Comparison of ENCODE assay signal across 9 mouse cellular contexts in the genomic region with DNA sequence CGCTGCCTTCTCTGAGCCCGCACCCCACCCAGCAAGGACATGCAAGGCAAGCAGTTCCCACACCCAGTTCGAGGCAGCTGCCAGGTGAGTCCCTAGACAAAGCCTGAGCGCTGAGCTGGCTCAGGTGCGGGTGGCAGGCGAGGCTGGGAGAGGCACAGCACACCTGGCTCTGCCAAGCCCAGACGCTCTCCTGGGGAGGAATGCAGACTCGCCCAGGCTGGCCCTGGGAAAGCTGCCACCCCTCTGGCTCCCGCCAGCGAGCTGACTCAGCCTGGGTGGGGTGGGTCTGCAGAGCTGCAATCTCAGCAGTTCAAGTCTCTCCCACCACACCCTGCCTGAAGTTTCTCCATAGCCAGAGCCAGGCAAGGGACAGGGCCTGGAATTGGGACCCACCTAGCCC. TPM values are rescaled to one million over a fixed set of nuclear protein-coding genes. Genes with fewer than 3 reads are reported as not detected.
DNase-seq lines count a peak whose midpoint lies in the region; ATAC-seq lines count a peak whose summit lies in the region.
"Had no signal": no experiment of that assay in that cellular context is flagged by ENCODE, and none has a peak within 500 bp of the region (broad histone marks: within the 10 kb centered on the region; RNA-seq: fewer than 3 reads in every experiment).

No protein-coding gene starts in this region.

- ATAC-seq in kidney, embryonic 16.5 days (ENCODE audit: low FRiP score, low TSS enrichment), result peak; percentile 58
- ATAC-seq in kidney, embryonic 14.5 days (ENCODE audit: low FRiP score, low TSS enrichment), result no peak
- peak; percentile 48; the same call in 1 of the 2 replicates for ATAC-seq in embryonic facial prominence, embryonic 12.5 days (ENCODE audit: insufficient number of reproducible peaks, insufficient read depth, low FRiP score, low TSS enrichment)
- peak; percentile 93 for ATAC-seq in intestine, embryonic 15.5 days
- ATAC-seq in inflammation-experienced regulatory T-cells, adult 6 months, result no peak
- ATAC-seq in forebrain, embryonic 11.5 days (replicated peaks; ENCODE audit: low FRiP score), result no peak

- no peaks in the 10 kb centered on the region for H3K36me3 ChIP-seq in kidney, embryonic 16.5 days (ENCODE audit: insufficient read depth, low read length)
- H3K36me3 ChIP-seq in kidney, embryonic 14.5 days (ENCODE audit: control insufficient read depth, insufficient read depth, low read length), result no peaks in the 10 kb centered on the region
- H3K36me3 ChIP-seq in embryonic facial prominence, embryonic 12.5 days, result no peaks in the 10 kb centered on the region
- H3K36me3 ChIP-seq in intestine, embryonic 15.5 days, result no peaks in the 10 kb centered on the region
- H3K36me3 ChIP-seq in forebrain, embryonic 11.5 days (ENCODE audit: control insufficient read depth, insufficient read depth, low read length), result no peaks in the 10 kb centered on the region

- H3K27ac ChIP-seq in kidney, embryonic 16.5 days (ENCODE audit: low read length), result no peak overlapping the region; the same call in 1 of the 2 replicates
- no peak overlapping the region for H3K27ac ChIP-seq in kidney, embryonic 14.5 days (ENCODE audit: low read depth, low read length)
- H3K27ac ChIP-seq in embryonic facial prominence, embryonic 12.5 days, result peak overlapping the region; percentile 72
- H3K27ac ChIP-seq in intestine, embryonic 15.5 days, result peak overlapping the region; percentile 89
- H3K27ac ChIP-seq in forebrain, embryonic 11.5 days (ENCODE audit: low read depth, low read length), result no peak overlapping the region

- H3K27me3 ChIP-seq in kidney, embryonic 16.5 days (ENCODE audit: insufficient read depth, low read length), result no peaks in the 10 kb centered on the region
- no peaks in the 10 kb centered on the region for H3K27me3 ChIP-seq in kidney, embryonic 14.5 days (ENCODE audit: control insufficient read depth, insufficient read depth, low read length)
- H3K27me3 ChIP-seq in embryonic facial prominence, embryonic 12.5 days, result 0 out of 2 replicates have a peak, but pooled peaks cover 3% of the 10 kb centered on the region
- H3K27me3 ChIP-seq in intestine, embryonic 15.5 days (replicated peaks), result no peaks in the 10 kb centered on the region
- no peaks in the 10 kb centered on the region for H3K27me3 ChIP-seq in forebrain, embryonic 11.5 days (ENCODE audit: control insufficient read depth, insufficient read depth, low read length)

- H3K9me3 ChIP-seq in kidney, embryonic 16.5 days (ENCODE audit: low read length), result no peaks in the 10 kb centered on the region
- no peaks in the 10 kb centered on the region for H3K9me3 ChIP-seq in kidney, embryonic 14.5 days (ENCODE audit: control insufficient read depth, low read length)
- no peaks in the 10 kb centered on the region for H3K9me3 ChIP-seq in embryonic facial prominence, embryonic 12.5 days
- no peaks in the 10 kb centered on the region for H3K9me3 ChIP-seq in intestine, embryonic 15.5 days
- H3K9me3 ChIP-seq in forebrain, embryonic 11.5 days (ENCODE audit: control insufficient read depth, low read length), result no peaks in the 10 kb centered on the region

- peaks cover 4% of the 10 kb centered on the region; the same call in 1 of the 2 replicates for H3K4me1 ChIP-seq in kidney, embryonic 16.5 days (ENCODE audit: insufficient read depth, low read length)
- H3K4me1 ChIP-seq in kidney, embryonic 14.5 days (ENCODE audit: control insufficient read depth, insufficient read depth, low read length), result no peaks in the 10 kb centered on the region
- peaks cover 6% of the 10 kb centered on the region; the same call in 1 of the 2 replicates for H3K4me1 ChIP-seq in embryonic facial prominence, embryonic 12.5 days
- H3K4me1 ChIP-seq in intestine, embryonic 15.5 days (replicated peaks), result peaks cover 40% of the 10 kb centered on the region
- H3K4me1 ChIP-seq in forebrain, embryonic 11.5 days (replicated peaks; ENCODE audit: control insufficient read depth, insufficient read depth, low read length), result peaks cover 5% of the 10 kb centered on the region; the same call in 1 of the 2 replicates

- WGBS in kidney, embryonic 16.5 days, result 45% methylated on average over 10 of the region's 10 CpGs
- 50% methylated on average over 10 of the region's 10 CpGs for WGBS in kidney, embryonic 14.5 days
- WGBS in embryonic facial prominence, embryonic 12.5 days, result 43% methylated on average over 10 of the region's 10 CpGs
- 34% methylated on average over 10 of the region's 10 CpGs for WGBS in intestine, embryonic 15.5 days
- 31% methylated on average over 10 of the region's 10 CpGs for WGBS in forebrain, embryonic 11.5 days

- H3K4me3 ChIP-seq in kidney, embryonic 16.5 days (ENCODE audit: low read length), result no peak overlapping the region
- H3K4me3 ChIP-seq in kidney, embryonic 14.5 days (ENCODE audit: low read length), result no peak overlapping the region
- H3K4me3 ChIP-seq in embryonic facial prominence, embryonic 12.5 days, result no peak overlapping the region
- no peak overlapping the region for H3K4me3 ChIP-seq in intestine, embryonic 15.5 days (replicated peaks)
- H3K4me3 ChIP-seq in forebrain, embryonic 11.5 days (ENCODE audit: low read depth, low read length), result no peak overlapping the region

- no peak overlapping the region for H3K9ac ChIP-seq in kidney, embryonic 16.5 days (replicated peaks; ENCODE audit: low read length)
- H3K9ac ChIP-seq in kidney, embryonic 14.5 days (ENCODE audit: low read depth, low read length), result no peak overlapping the region
- no peak overlapping the region for H3K9ac ChIP-seq in embryonic facial prominence, embryonic 12.5 days
- 0 out of 2 replicates have a peak overlapping the region, but pooled peaks have one; percentile 20 for H3K9ac ChIP-seq in intestine, embryonic 15.5 days
- H3K9ac ChIP-seq in forebrain, embryonic 11.5 days (ENCODE audit: low read length), result no peak overlapping the region

- peak; percentile 61 for DNase-seq in skeletal muscle tissue, adult 2 months (ENCODE audit: low read depth, low spot score)
- DNase-seq in spleen, postnatal 36 days (ENCODE audit: low spot score in 2 of 2), result no peak
- no peak for DNase-seq in forebrain, embryonic 11.5 days (ENCODE audit: low spot score)

- no peak overlapping the region for H3K4me2 ChIP-seq in kidney, embryonic 16.5 days (replicated peaks; ENCODE audit: low read depth, low read length)
- H3K4me2 ChIP-seq in kidney, embryonic 14.5 days (replicated peaks; ENCODE audit: low read depth, low read length), result no peak overlapping the region
- no peak overlapping the region for H3K4me2 ChIP-seq in embryonic facial prominence, embryonic 12.5 days (replicated peaks)
- H3K4me2 ChIP-seq in intestine, embryonic 15.5 days (replicated peaks), result no peak overlapping the region
- no peak overlapping the region for H3K4me2 ChIP-seq in forebrain, embryonic 11.5 days (ENCODE audit: low read depth, low read length, severe bottlenecking)

RNA-seq across cellular contexts. Expression of gene Krt42, which starts 17.4 kb away (rescaled TPM):
- not detected in 2 replicates for polyA plus RNA-seq in kidney, embryonic 16.5 days (2015; fragmentation: Nextera tagmentation; extraction: Ambion mirVana)
- polyA plus RNA-seq in kidney, embryonic 14.5 days (2014; fragmentation: Nextera tagmentation; extraction: Ambion mirVana), result not detected in 2 replicates
- not detected in 2 replicates for polyA plus RNA-seq in embryonic facial prominence, embryonic 12.5 days (2016; fragmentation: Nextera tagmentation; extraction: Ambion mirVana)
- polyA plus RNA-seq in intestine, embryonic 15.5 days (2015; fragmentation: Nextera tagmentation; extraction: Ambion mirVana), result not detected in 2 replicates
- not detected for polyA plus RNA-seq in inflammation-experienced regulatory T-cells, adult 6 months (2017; shearing (Covaris generic))
- polyA plus RNA-seq in forebrain, embryonic 11.5 days (2014; fragmentation: Nextera tagmentation; extraction: Ambion mirVana), result not detected in 2 replicates
- polyA plus RNA-seq: neural tube, embryonic 11.5 days had no signal

RNA-seq across cellular contexts. Expression of gene Krt17, which starts 26.2 kb away (rescaled TPM):
- polyA plus RNA-seq in kidney, embryonic 16.5 days (2015; fragmentation: Nextera tagmentation; extraction: Ambion mirVana), result 0.30 and 0.32 TPM in 2 replicates
- 0.13 and 0.14 TPM in 2 replicates for polyA plus RNA-seq in kidney, embryonic 14.5 days (2014; fragmentation: Nextera tagmentation; extraction: Ambion mirVana)
- polyA plus RNA-seq in embryonic facial prominence, embryonic 12.5 days (2016; fragmentation: Nextera tagmentation; extraction: Ambion mirVana), result 8.1 and 12.4 TPM in 2 replicates
- polyA plus RNA-seq in intestine, embryonic 15.5 days (2015; fragmentation: Nextera tagmentation; extraction: Ambion mirVana), result 11.6 and 12.7 TPM in 2 replicates
- 1 to 10 TPM; 1.8 to 4.5 (median 2.1) TPM for polyA plus RNA-seq in inflammation-experienced regulatory T-cells, adult 6 months (2017; shearing (Covaris generic))
- not detected in 2 replicates for polyA plus RNA-seq in forebrain, embryonic 11.5 days (2014; fragmentation: Nextera tagmentation; extraction: Ambion mirVana)

RNA-seq across cellular contexts. Expression of gene Eif1, which starts 32.7 kb away (rescaled TPM):
- 1,403 and 1,568 TPM in 2 replicates for polyA plus RNA-seq in kidney, embryonic 16.5 days (2015; fragmentation: Nextera tagmentation; extraction: Ambion mirVana)
- 1,744 and 1,749 TPM in 2 replicates for polyA plus RNA-seq in kidney, embryonic 14.5 days (2014; fragmentation: Nextera tagmentation; extraction: Ambion mirVana)
- polyA plus RNA-seq in embryonic facial prominence, embryonic 12.5 days (2016; fragmentation: Nextera tagmentation; extraction: Ambion mirVana), result 1,469 and 1,519 TPM in 2 replicates
- 1,793 and 1,952 TPM in 2 replicates for polyA plus RNA-seq in intestine, embryonic 15.5 days (2015; fragmentation: Nextera tagmentation; extraction: Ambion mirVana)
- polyA plus RNA-seq in inflammation-experienced regulatory T-cells, adult 6 months (2017; shearing (Covaris generic)), result 1,000 to 10,000 TPM; 1,938 to 3,125 (median 2,500) TPM
- polyA plus RNA-seq in forebrain, embryonic 11.5 days (2014; fragmentation: Nextera tagmentation; extraction: Ambion mirVana), result 1,675 and 1,791 TPM in 2 replicates

RNA-seq across cellular contexts. Expression of gene Krt16, which starts 38.3 kb away (rescaled TPM):
- polyA plus RNA-seq in kidney, embryonic 16.5 days (2015; fragmentation: Nextera tagmentation; extraction: Ambion mirVana), result not detected in 2 replicates
- polyA plus RNA-seq in kidney, embryonic 14.5 days (2014; fragmentation: Nextera tagmentation; extraction: Ambion mirVana), result not detected in 2 replicates
- not detected in 2 replicates for polyA plus RNA-seq in embryonic facial prominence, embryonic 12.5 days (2016; fragmentation: Nextera tagmentation; extraction: Ambion mirVana)
- not detected in 2 replicates for polyA plus RNA-seq in intestine, embryonic 15.5 days (2015; fragmentation: Nextera tagmentation; extraction: Ambion mirVana)
- polyA plus RNA-seq in inflammation-experienced regulatory T-cells, adult 6 months (2017; shearing (Covaris generic)), result not detected
- polyA plus RNA-seq in forebrain, embryonic 11.5 days (2014; fragmentation: Nextera tagmentation; extraction: Ambion mirVana), result not detected in 2 replicates
- polyA plus RNA-seq: neural tube, embryonic 11.5 days had no signal

RNA-seq across cellular contexts. Expression of gene Gast, which starts 47.2 kb away (rescaled TPM):
- not detected in 2 replicates for polyA plus RNA-seq in kidney, embryonic 16.5 days (2015; fragmentation: Nextera tagmentation; extraction: Ambion mirVana)
- polyA plus RNA-seq in kidney, embryonic 14.5 days (2014; fragmentation: Nextera tagmentation; extraction: Ambion mirVana), result not detected in 2 replicates
- not detected in 2 replicates for polyA plus RNA-seq in embryonic facial prominence, embryonic 12.5 days (2016; fragmentation: Nextera tagmentation; extraction: Ambion mirVana)
- 2.1 and 2.4 TPM in 2 replicates for polyA plus RNA-seq in intestine, embryonic 15.5 days (2015; fragmentation: Nextera tagmentation; extraction: Ambion mirVana)
- polyA plus RNA-seq in inflammation-experienced regulatory T-cells, adult 6 months (2017; shearing (Covaris generic)), result not detected
- 0.69 and 0.79 TPM in 2 replicates for polyA plus RNA-seq in forebrain, embryonic 11.5 days (2014; fragmentation: Nextera tagmentation; extraction: Ambion mirVana)
- polyA plus RNA-seq: neural tube, embryonic 11.5 days had no signal

Comparison
In these comparisons a context has a peak if more than half of its experiments do, and no peak if none do; other contexts are left out.
1. ATAC-seq: peak in kidney, embryonic 16.5 days (single experiment), embryonic facial prominence, embryonic 12.5 days (single experiment) and intestine, embryonic 15.5 days (single experiment); none in kidney, embryonic 14.5 days (single experiment), inflammation-experienced regulatory T-cells, adult 6 months (single experiment) and forebrain, embryonic 11.5 days (single experiment).
2. H3K27ac ChIP-seq: peak in embryonic facial prominence, embryonic 12.5 days (single experiment) and intestine, embryonic 15.5 days (single experiment); none in kidney, embryonic 16.5 days (single experiment), kidney, embryonic 14.5 days (single experiment) and forebrain, embryonic 11.5 days (single experiment).